Mouse (Mus musculus): ENCODE data around the gene Atp2b1.

- TF ChIP-seq EP300 (IDR thresholded peaks at IDR 0.05; ENCODE audit: low read depth in 1 of 2, low read length in 2 of 2) = no peak
- no peak for TF ChIP-seq E2F4 (IDR thresholded peaks at IDR 0.05; ENCODE audit: borderline replicate concordance, low read depth, low read length)
- TF ChIP-seq GATA1 (IDR thresholded peaks at IDR 0.05; ENCODE audit: low read depth, low read length) = no peak
- TF ChIP-seq SIN3A (IDR thresholded peaks at IDR 0.05; ENCODE audit: low read length) = no peak
- no peak for TF ChIP-seq TAL1 (IDR thresholded peaks at IDR 0.05; ENCODE audit: low read length)
- TF ChIP-seq HCFC1 (IDR thresholded peaks at IDR 0.05; ENCODE audit: low read depth, low read length) = no peak
- no peak for TF ChIP-seq MAFK (IDR thresholded peaks at IDR 0.05; ENCODE audit: borderline replicate concordance, low read depth, low read length)
These were observed 90.7 kb downstream of the Atp2b1 start for GRCm38 (mm10) chr10:99004866-99005265.
